Mouse (Mus musculus) left cerebral cortex, postnatal 10 days (tissue): ENCODE measurements around the gene Limk1. TPM values are rescaled to one million over a fixed set of nuclear protein-coding genes. Genes with fewer than 3 reads are reported as not detected.

ENCODE experiments used
- DNase-seq, 2 experiments: peaks; one replicate each; pipeline ENCODE4 v3.0.0; 2021 to 2022; ENCODE audit warnings: low spot score in 2 of 2, mixed read lengths in 1 of 2; ENCODE audit errors: extremely low spot score in 1 of 2
- intact Hi-C: fragments of 180-260 bp; cut with DNase I; formaldehyde crosslinking; loops from one replicate; pipeline ENCODE4 v1.15.1; 2025
- total RNA-seq, 2 experiments: library from RNA; stranded (reverse); gene quantifications; 2 replicates each; pipeline ENCODE4 v1.2.3; 2021

The Limk1 gene
- total RNA-seq, 2 experiments from 2014 or later = 60.8 to 62.0 TPM

DNA sequence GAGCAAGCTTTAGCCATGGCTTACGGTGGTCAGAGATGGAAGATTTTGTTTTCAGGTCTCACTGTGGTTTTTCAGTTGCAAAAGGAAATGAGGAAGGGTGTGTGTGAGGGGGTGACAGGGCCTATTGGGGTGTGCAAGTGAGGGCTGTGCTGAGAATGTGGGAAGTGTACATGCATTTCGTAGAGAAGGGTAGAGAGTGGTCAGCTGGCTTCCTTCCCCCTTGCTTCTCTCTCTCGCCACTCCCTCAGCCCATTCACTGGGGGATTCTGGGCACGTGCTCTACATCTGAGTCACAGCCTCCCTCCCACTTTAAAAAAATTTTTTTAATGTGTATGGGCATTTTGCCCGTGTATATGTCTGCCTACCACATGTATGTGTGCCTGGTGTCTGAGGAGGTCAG, 81.3 kb downstream of the Limk1 start:
- no peak for DNase-seq
- intact Hi-C loops = no loop called here

GRCm38 (mm10) chr5:134606314-134606713, 82.1 kb downstream of the Limk1 start:
- no peak for DNase-seq
- intact Hi-C loops = no loop called here

Other genes with a start within 250 kb of the Limk1 start
- 10 to 100 TPM; 39.9 to 44.9 TPM for gene Gtf2ird1, start 231.9 kb downstream of the Limk1 start, total RNA-seq
- 100 to 1,000 TPM; 121 to 130 TPM for gene Clip2, start 136.2 kb downstream of the Limk1 start, total RNA-seq
- under 1 TPM in 1 of 2 experiments, not detected in 1; 0.17 TPM for gene Syna, start 128.4 kb downstream of the Limk1 start, total RNA-seq
- 10 to 100 TPM; 78.3 to 80.8 TPM for gene Rfc2, start 107.2 kb downstream of the Limk1 start, total RNA-seq
- gene Lat2, start 73.6 kb downstream of the Limk1 start, total RNA-seq = 1 to 10 TPM; 1.2 to 2.1 TPM
- 100 to 1,000 TPM; 298 to 310 TPM for gene Eif4h, start 49.1 kb downstream of the Limk1 start, total RNA-seq
- gene Eln, start 58.7 kb upstream of the Limk1 start, total RNA-seq = 10 to 100 TPM; 59.4 to 77.7 TPM
- gene Tmem270, start 218.1 kb upstream of the Limk1 start, total RNA-seq = not detected
- gene Cldn13, start 226.9 kb upstream of the Limk1 start, total RNA-seq = not detected
- 1 to 10 TPM; 8.7 to 8.9 TPM for gene Mettl27, start 243.8 kb upstream of the Limk1 start, total RNA-seq